Mouse (Mus musculus) 416B (cell line): ENCODE data around the gene Fgf4.

ENCODE experiments used
- DNase-seq: peaks from one replicate; pipeline ENCODE4 v3.0.0; 2011; ENCODE audit warnings: low read depth

Fgf4 gene

GRCm38 (mm10) chr7:144847067-144847466 is at the start of gene Fgf4:
Gene Fgf4, plus strand, starts transcription at chr7:144847367.
- no peak for DNase-seq

DNA sequence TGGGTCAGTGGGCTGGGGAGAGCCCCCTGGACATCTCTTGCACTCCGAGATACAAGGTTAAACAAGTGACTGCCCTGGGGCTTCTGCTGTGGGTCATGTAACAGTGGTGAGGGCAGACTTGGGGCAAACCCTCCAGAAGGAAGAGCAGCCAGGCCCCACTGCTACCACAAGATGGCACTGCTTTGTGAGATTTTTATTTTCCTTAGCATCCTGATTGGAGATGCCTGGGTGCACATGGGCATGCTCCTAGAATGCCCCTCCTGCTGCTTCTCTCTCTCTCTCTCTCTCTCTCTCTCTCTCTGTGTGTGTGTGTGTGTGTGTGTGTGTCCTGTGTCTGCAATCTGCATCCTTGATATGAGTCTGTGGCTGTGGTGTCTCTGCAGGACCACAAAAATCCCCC is 48.7 kb upstream of the Fgf4 start:
- peak; percentile 68 for DNase-seq

DNA sequence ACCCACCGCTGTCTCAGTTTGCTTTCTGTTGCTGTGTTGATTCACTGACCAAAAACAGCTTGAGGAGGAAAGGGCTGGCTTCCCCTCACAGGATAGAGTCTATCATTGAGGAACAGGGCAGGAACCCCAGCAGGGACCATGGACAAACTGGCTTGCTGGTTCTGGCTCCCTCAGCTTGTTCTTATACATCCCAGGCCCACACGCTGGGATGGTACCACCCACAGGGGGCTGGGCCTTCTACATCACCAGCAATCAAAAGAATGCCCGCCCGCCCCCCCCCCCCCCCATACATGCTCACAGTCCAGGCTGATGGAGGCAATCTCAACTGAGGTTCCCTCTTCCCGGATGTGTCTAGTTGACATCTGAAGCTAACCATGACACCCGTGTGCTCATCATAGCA is 40.1 kb upstream of the Fgf4 start:
- DNase-seq, result peak; percentile 39

GRCm38 (mm10) chr7:144807976-144808577 is 39.1 kb upstream of the Fgf4 start:
- no peak for DNase-seq

GRCm38 (mm10) chr7:144811521-144811920 is 35.6 kb upstream of the Fgf4 start:
- no peak for DNase-seq

DNA sequence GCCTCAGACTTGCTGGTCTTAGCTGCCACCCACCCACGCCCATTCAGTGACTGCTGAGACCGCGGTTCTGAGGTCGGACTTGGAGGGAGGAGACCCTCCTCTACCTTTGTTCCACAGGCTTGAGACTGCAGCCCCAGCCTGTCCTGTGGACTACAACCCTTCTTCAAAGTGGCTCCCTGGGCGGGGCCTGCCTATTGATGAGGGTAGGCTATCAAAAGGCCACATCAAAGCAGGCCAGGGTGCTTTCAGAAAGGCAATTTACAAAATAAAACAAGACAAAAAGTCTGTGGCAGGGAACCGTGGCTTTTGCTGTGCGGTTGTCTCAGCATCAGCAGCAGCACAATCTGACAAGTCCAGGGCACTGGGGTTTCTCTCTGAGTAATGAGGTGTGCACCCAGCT is 25.3 kb upstream of the Fgf4 start:
- DNase-seq, result no peak

DNA sequence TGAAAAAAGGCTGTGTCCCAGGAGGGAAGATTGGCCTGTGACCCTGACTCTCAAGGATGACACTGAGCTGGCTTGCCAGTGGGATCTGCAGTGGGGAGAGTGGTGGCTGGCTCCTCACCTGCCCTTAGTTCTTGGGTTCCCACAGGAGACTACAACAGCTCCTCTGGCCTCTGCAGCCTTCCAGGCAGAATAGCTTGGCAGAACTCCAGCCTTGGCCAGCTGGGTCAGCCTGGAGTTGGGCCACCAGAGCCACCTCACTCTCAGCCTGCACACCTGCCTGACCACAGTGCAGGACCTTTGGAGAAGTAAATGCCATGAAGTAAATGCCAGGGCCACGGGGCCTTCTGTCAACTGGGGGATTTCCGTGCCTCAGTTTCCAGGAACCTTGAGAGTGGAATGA is 23.2 kb upstream of the Fgf4 start:
- no peak for DNase-seq

DNA sequence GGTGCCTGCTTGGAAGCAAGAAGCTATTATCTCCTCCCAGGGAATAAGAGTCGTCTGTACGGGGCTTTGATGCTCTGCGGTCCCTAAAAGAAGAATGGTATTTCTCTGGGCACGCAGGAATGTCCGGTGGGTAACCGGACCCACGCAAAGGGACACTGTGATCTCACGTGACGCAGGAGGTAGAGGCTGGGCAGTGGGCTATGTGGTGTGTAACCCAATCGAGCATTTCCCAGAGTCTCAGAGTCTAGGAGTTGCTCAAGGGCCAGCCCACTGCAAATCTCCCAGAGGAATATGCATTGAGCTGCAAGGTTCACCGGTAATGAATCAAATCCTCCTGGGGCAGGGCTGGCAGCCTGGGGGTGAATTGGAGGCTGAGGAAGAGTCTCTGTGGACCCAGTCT is 18.8 kb upstream of the Fgf4 start:
- no peak for DNase-seq

DNA sequence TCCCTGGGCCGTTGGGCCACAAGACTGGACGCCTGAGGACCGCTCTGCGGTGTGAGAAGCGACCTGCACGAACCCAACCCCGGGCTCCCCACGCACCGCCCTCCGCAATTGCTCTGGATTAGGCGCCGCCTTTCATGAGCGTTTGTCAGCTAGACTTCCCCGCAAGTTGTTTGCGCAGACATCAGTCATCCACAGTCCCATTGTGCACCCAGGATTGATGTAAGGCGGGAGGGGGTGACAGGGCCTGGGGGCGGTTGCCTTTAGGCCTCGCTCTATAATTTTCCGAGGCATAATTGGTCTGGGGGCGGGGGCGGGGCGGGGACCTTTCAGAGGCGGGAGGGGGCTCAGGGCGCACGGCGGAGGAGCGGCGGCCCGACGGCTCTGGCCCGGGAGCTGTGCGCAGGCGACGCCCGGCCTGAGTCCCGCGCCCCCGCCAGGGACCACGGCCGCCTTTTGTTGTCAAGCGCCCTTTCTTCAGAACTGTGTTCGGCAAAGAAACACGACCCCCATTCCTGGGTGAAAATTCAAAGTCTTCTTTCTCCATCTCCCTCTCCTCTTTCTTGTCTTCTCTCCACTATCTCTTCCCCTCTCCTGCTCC is 9.2 kb upstream of the Fgf4 start, which contains the start of gene Fgf3:
TSS of gene Fgf3 (plus strand) at position 193 of the 598 bp plus-strand sequence.
- DNase-seq, result peak; percentile 25

- DNase-seq, result peak; percentile 39
Measured at GRCm38 (mm10) chr7:144838522-144839503, 8.4 kb upstream of the Fgf4 start.

- DNase-seq, result peak; percentile 36
Measured at GRCm38 (mm10) chr7:144846158-144846557, 1.0 kb upstream of the Fgf4 start.

GRCm38 (mm10) chr7:144851321-144851720 is 4.2 kb downstream of the Fgf4 start:
- no peak for DNase-seq

GRCm38 (mm10) chr7:144854966-144855365 is 7.8 kb downstream of the Fgf4 start:
- no peak for DNase-seq

DNA sequence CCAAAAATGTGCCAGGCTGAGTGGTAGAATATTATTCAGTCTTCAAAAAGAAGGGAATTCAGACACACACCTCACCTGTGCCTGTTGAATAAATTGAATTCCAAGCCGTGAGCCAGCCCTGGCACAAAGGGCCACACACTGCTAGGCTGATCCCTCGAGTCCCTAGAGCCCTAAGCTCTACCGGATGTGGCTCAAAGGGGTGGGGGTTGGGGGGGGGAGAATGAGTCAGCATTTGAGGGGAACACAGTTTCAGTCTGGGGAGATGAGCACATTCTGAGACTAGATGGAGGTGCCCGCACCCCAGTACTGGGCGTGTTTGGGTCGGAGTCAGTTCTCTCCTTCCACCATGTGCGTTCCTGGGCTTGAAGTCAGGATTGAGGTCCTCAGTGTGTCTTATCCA is 10.0 kb downstream of the Fgf4 start:
- DNase-seq, result peak; percentile 69

GRCm38 (mm10) chr7:144857826-144858342 is 10.7 kb downstream of the Fgf4 start:
- no peak for DNase-seq

DNA sequence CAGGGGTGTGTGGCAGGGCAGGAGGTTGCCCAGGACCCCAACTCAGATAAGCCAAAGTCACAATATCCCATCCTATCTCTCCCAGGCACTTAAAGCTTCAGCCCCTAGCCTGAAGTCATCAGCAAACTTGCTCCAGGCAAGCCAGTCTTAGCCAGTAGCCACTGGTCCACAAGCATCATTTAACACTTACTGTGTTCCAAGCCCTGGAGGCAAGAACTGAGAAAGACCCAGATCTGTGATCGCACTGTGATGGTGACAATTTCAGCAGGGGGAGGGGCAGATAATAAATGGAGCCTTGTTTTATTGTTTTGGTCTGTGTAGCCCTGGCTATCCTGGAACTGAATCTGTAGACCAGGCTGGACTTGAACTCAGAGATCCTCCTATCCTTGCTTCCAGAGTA is 11.5 kb downstream of the Fgf4 start:
- no peak for DNase-seq

DNA sequence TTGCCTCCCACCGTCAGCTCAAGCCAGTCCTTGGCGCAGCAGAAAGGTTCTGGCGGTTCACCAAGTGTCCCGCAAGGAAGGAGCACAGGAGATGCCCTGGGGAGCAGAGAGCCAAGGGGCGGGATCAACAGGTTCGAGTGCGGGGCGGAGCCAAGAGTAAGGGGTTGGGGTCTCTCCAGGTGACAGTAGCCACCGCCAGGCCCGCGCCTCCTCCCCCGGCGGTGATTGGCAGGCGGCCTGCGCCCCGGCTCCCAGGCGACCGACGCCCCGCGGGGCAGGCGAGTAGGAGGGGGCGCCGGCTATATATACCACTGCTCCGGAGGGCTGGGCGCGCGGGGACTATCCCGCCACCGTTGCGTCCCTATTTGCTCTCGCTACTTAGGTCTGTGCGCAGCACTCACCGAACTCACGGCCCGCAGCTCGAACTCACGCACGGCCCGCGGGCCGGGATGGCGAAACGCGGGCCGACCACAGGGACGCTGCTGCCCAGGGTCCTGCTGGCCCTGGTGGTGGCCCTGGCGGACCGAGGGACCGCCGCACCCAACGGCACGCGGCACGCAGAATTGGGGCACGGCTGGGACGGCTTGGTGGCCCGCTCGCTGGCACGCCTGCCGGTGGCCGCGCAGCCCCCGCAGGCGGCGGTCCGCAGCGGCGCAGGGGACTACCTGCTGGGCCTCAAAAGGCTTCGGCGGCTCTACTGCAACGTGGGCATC is 14.0 kb downstream of the Fgf4 start:
- DNase-seq, result no peak

GRCm38 (mm10) chr7:144861769-144862070 is 14.6 kb downstream of the Fgf4 start:
- no peak for DNase-seq

DNA sequence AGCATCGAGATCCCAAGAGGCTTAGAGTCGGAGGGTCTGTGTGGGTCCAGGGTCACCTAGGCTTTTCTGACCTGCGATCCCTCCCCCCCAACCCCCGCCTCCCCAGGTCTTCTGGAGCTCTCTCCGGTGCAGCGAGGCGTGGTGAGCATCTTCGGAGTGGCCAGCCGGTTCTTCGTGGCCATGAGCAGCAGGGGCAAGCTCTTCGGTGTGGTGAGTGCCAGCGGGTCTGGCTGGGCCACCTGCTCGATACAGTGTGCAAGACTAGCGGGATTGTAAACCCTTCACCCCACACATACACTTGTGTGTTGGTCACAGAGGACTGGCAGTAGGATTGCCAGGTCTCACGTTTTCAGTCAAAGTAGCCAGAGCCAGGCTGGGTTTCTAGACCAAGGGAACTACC is 15.0 kb downstream of the Fgf4 start:
- no peak for DNase-seq

DNA sequence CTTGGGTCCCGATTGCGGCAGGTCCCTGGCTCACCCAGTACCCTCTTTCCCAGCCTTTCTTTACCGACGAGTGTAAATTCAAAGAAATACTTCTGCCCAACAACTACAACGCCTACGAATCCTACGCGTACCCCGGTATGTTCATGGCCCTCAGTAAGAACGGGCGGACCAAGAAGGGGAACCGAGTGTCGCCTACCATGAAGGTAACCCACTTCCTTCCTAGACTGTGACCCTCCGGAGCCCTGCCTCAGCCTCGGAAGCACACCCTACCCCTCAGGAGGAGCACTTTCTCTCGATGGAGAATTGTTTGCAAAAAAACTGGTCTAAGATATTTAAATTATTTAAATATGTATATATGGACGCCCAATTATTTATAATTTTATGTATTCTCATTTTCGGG is 15.5 kb downstream of the Fgf4 start:
- DNase-seq, result no peak

GRCm38 (mm10) chr7:144863196-144863595 is 16.0 kb downstream of the Fgf4 start:
- no peak for DNase-seq

DNA sequence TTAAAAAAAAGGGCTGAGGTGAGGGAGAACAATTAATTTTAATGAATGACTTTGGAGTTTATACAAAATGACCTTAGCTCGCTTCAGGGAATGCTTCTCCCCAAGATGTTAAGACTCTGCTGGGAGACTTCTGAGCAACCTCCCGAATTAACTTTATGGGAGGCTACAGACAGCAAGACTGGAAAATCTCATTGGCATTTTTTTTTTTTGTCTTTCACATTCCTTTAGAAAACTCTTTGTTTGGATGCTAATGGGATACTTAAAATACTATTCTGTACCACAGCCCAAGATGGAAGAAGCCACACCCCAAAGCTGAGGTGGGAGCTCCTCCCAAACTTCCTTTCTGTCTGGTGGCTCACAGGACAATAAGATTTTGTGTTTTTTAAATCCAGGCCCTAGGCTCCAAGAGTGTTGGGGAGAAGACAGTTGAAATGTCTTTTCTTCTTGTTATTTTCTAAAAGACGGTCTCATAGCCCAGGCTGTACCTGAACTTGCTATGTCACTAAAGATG is 17.0 kb downstream of the Fgf4 start:
- no peak for DNase-seq
